Mouse (Mus musculus) thymus, postnatal 10 days (tissue): ENCODE data around the gene Atp4b.

Experiments used
- DNase-seq, 2 experiments: peaks; one replicate each; pipeline ENCODE4 v3.0.0; 2021; ENCODE audit warnings: low spot score in 2 of 2

The Atp4b gene

DNA sequence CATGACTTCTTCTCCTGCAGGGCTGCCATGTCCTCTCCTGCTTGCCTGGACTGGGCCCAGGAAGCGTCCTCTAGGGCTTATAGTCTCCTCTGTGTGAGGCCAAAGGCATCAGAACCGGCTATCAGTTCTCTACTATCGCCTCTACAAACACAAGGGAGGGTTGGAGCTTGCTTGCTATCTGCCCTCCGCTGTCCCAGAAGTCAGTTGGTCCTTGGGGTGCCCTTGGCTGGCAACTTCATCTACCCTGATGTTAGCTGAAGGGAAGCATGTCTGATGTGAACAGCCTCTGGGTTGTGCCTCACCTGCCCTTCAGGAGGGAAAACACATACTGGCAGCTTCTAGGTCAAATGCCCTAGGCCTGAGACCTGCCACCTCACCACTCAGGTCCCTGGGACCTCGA is at the start of gene Atp4b:
Gene Atp4b (minus strand): TSS at position 101 of the 400 bp plus-strand sequence.
- no peak for DNase-seq

DNA sequence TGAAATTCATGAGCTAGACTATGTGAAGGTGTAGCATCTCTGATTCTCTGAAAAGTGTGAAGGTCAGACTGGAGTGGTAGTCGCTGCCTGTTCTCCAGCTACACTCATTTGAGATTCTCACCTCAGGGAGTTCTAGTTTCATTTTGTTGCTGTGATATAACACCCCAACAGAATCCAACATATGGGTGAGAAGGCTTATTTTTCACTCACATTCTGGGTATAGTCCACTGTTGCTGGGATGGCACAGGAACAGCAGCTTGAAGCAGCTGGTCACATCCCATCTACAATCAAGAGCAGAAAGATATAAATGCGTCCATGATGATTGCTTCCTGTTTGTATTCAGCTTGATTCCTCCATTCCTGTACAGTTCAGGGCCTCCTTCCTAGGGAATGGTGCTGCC is 45.5 kb upstream of the Atp4b start:
- no peak for DNase-seq

DNA sequence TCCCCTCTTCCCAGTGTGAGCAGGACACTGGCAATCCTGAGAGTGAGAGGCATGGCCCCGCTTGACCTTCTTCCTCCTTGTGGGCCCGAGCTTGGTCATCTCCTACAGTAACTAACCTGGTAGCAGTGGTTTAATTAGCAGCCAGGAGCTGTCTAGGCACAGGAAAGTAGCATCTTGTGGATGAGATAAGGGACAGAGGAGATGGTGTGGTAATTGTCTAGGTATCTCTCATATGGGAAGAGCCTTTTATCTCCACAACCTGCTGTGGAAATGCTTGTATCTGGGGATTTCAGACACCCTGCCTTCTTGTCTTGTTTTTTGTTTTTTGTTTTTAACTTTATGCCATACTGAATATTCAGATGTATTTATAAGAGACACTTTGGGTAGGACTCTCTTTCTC is 40.9 kb upstream of the Atp4b start:
- DNase-seq: no peak

DNA sequence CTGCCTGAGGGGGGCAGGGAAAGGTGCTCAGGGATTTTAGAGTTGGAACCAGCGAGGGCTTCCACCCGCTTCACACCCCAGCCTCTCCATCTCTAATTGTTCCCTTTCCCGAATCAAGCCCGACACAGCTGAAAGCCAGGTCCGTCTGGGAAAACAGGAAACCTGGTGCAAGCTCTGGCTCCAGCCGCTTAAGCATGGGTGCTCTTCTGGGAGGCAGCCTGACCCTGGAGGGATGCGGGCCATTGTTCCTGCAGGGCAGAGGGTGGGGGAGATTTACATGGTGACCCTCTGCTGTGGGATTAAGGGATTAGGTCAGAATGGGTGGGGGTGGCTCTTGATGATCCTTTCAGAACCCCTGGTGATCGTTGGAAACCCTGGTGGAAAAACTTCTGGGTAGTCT is 39.4 kb upstream of the Atp4b start:
- DNase-seq: no peak

DNA sequence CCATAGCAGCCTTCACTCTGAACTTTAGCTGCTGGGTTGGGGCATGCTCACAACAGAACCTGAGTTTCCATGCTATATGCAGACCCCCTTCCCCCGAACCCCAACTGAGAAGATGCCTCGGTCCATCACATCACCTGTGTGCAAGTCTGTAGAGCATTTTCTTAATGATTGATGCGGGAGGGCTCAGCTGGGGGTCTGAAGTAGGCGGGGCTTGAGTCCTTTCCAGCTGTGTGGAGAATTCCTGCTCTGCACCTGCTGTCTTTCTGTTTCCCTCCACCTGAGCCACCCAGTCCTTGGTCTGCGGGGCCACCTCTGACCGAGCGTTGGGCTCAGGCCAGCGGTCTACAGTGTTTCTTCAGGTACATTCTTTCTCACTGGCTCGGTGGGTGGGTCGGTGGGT is 38.3 kb upstream of the Atp4b start, which contains the start of gene Tmem255b:
Gene Tmem255b (plus strand): TSS at position 301 of the 400 bp plus-strand sequence.
- DNase-seq: no peak

DNA sequence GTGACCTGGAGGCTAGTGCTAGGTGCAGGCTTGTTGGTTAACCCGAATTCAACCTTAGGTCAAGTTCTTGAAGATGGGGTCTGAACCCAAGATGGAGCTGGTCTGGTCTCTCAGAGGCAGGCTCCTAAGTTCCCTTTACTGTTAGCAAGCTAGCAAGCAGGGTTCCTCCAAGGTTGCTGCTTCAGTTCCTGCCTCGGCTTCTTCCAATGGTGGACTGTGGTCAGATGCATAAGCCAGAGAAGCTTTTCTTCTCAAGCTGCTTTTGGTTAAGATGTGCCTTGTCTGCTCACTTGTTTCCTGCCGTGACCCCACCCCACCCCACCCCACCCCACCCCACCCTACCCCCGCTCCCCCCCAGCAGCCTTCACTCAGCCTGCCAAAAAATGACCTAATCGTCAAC is 36.5 kb upstream of the Atp4b start:
- no peak for DNase-seq

DNA sequence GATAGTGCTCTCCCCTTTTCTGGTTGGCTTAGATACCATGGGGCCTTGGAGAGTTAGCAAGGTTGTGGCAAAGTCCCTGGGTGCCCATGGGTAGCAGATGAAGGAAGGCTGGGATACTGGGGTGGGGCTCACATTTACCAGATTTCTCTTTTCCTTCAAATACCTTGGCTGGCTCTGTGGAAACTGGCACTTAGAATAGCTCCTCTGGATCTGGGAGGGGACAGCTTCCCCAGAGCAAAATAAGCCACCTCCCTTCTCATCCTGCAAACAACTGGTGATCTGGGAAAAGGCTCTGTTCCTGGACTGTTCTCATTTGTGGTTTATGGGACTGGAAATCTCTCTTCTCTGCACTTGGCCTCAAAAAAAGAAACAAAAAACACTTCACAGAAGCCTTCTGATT is 34.2 kb upstream of the Atp4b start:
- DNase-seq: no peak

DNA sequence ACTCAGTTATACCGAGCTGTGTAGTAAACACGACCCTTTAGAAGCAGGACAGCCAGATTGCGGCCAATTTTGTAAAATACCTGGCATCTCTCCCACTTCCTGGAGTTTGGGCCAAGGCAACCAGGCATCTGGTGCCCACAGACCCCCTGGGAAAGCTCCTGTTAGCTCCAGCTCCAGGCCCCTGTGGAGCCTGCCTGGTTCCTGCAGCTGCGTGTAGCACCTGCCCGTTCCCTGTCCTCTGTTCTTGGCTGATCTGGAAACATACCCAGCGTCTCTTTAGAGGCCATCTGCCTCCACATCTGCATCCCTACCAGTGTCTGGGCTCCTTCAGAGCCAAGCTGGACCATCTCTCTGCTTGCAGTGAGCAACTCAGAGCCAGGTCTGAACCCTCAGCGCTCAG is 33.8 kb upstream of the Atp4b start:
- no peak for DNase-seq

DNA sequence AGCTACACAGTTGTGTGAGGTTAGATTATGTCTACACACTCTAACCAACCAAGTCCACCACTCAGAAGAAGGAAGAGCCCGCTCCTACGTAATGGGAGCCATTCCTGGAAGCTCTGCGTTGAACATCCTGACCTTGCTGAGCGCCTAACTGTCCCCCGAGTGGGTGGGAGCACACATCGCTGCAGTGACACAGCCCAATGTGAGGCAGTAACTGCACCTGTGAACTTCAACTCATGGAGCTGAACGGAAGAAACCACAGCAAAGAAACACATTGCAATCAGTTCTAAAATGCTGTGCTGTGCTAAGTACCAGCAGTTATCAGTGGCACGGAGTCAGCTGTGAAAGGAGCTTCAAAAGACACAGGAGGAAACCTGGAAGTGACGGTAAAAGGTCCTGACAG is 31.5 kb upstream of the Atp4b start:
- DNase-seq: peak; percentile 67 to 68

DNA sequence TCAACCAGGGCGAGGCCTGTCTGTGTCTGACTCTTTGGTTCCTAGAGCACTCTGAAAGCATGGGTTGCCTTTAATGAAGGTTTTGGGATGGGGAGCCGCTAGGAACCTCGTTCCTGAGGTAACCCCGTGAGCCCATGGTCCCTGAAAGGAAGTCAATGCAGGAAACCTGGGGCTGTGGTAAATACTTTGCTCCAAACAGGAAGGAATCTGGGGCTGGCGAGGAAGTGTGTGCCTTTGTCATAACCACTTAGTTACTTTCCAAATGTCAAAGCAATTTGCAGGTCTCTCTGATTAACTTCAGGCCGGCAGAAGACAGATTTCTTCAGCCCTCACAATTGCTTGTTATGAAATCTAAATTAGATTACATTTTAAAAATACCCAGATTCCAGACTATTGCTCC is 30.7 kb upstream of the Atp4b start:
- DNase-seq: no peak

DNA sequence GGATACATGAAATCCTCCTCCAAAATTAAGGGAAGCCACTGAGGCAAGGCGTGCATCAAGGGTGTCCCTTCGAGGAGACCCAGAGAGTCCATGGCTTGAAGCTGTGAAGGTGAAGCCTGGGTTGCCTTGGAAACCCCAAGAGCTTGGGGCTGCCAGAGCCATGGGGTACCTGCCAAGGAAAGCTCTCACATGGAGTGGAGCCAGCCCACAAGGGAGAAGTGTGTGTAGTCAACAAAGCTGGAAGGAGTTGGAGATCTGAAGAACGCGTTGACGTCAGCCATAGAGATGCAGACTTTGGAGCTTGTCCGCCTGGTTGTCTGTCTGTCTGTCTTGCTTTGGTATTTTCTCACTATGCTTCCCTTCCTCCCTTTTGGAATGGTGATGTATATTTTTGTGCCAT is 24.3 kb upstream of the Atp4b start:
- DNase-seq: no peak

DNA sequence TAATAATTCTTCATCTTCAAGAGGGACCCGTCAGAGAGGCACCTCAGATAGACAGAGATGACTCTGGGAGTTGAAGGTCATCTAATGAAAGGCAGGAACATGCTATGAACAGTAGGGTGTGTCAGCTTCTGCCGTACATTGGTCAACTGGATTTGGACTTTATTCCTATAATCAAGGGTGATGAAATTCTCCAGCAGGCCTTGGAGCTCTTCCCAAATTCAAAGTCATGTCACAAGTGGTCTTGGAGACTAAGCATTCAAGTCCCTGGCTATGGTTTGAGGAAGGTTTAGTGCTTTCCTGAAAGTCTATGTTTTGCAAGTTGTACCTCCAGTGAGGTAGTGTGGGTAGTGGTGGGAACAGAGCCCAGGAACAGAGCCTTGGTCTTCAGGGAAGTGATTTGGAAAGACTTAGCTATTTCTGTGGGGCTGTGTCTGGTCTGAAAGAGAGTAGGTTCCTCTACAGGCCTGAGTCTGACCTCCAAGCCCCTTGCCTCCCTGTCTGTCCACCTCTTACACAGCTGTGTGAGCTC is 22.6 kb upstream of the Atp4b start:
- DNase-seq: no peak

DNA sequence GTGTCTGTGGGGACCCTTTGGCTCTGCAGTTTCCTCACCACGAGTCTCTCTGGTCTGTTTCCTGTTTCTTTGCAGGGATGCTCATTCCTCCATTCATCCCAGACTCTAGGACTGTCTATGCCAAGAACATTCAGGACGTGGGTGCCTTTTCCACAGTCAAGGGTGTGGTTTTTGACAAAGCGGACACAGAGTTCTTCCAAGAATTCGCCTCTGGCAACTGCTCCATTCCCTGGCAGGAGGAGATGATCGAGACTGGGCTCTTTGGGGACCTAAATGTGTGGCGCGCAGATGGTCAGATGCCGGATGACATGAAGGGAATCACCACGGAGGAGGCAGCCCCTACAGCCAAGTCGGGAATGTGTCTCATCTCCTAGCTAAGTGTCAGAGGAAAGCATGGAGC is 19.3 kb upstream of the Atp4b start:
- no peak for DNase-seq

DNA sequence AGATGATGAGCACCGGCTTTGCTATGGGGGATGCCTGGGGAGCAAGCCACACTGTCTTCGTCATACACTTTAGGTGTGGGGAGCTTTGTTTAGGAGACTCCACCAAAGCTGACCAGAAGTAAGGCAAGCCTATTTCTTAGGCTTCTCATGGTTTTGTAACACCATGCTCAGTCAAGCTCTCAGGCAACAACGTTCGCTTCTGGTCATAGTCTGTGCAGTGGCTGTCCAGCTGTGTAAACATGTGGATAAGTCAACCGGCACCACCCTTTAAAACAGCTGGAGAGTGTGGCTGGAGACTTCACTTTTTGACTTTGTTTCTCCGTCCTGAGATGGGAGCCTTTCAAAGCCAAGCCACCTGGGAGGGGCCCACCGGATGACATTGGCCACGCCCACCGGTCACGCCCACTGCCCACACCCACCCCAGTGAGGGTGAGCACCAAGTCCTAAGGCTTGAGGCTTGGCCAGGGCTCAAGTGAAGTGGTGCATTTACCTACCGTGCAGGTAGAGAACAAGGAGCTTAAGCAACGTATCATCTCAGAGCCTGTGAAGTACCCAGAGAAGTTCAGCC is 17.3 kb upstream of the Atp4b start:
- DNase-seq: peak; percentile 29 to 38

DNA sequence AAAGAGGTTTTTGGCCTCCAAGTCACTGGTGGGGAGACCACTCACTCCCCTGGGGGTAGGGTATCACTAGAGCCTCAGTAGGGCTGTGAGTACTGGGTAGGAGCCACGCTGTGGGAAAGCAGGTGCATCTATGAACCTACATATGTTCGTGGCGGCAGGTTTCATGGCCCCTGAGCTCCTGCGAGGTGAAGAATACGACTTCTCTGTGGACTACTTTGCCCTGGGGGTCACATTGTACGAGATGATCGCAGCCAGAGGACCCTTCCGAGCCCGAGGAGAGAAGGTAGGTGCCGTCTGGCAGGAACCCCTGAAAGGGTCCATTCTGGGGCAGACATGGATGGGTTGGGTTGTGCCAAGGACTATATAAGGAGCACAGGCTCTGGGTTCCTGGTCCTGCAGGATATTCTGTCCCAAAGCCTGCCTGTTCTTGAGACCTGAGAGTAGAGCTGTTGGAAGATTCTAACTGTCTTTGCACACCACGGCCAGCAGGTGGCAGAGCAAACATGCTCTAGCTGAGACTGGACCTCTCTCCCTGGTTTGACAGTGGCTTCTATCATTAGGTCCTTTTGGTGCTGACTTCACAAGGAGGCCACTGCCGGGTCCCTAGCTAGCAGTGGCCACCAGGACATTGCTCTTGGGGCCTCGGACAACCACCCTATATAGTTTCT is 16.4 kb upstream of the Atp4b start:
- DNase-seq: peak; percentile 19 to 67

DNA sequence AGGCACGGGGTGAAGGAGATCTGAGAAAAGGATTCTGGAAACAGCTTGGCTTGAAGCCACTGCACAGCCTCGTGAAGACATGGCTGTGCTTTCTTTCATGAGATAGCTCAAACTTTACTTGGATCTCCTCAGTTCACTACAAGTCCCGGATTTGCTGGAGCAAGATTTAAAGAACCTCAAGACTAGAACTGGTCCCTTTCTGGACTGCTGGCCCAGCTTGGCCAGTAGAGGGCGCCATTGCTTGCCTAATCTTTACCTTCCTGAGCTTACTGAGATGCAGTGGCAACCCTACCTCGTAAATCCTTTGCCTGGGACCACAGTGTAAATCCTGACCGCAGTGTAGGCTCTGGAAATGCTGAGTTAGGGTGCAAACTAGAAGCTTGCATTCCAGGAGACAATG is 15.0 kb upstream of the Atp4b start:
- peak; percentile 44 to 78 for DNase-seq

DNA sequence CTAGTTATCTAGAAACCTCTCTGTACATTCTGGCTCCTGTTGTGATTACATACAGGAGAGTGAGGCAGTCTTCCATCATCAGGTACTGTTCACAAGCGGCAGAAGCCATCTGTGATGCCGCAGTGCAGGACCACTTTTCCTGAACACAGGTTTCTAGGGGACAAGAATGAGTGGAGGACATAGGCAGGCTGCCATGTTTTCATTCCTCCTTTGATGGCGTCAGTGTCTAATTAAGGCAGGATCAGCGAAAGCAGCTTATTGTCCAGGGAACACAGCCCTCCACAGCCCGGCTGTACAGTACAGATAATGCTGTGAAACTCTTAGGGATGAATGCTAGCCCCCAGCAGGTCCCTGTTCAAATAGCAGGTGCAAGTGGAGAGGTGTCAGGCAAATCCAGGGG is 9.4 kb upstream of the Atp4b start:
- DNase-seq: no peak

DNA sequence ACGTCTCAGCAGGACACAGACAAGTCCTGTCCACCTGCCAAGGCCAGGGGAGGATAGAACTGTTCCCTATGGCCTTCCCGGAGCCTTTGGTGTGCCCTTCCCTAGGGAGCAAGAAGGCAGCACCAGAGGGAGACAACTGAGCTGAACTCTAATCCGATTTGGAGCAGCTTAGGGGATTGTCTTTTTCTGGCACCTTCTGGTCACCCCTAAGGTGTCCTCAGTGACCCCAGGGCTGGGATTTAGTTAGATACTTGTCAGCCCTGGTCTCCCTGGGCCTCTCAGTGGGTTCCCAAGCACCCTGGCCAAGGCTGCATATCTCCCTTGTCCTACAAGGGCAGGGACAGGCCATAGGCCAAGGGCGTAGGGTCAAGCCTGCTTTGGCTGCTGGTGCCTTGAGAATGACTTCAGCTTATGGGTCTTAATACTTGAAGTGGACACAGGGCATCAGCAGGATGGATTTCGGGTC is 8.1 kb upstream of the Atp4b start, which contains the start of gene Grk1:
Gene Grk1 (plus strand): TSS at position 416 of the 466 bp plus-strand sequence.
- DNase-seq: no peak

DNA sequence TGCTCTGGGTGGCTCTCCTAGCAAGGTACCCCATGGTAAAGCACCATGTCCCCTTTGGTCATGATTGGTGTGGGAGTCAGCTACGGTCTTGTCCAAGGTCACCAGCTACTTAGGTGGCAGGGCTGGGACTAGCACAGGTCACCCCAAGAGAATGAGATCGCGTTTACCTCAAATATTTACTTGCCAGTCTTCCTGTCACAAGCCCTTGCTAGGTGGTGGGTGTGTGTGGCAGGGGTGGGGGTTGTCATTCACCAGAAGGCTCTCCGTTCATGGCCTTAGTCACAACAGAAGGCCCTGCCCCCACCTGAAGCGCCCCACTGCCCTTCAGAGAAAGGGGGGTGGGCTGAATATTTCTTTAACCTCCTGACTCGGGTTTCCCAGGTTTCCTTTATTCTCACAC is 6.9 kb upstream of the Atp4b start:
- DNase-seq: no peak

DNA sequence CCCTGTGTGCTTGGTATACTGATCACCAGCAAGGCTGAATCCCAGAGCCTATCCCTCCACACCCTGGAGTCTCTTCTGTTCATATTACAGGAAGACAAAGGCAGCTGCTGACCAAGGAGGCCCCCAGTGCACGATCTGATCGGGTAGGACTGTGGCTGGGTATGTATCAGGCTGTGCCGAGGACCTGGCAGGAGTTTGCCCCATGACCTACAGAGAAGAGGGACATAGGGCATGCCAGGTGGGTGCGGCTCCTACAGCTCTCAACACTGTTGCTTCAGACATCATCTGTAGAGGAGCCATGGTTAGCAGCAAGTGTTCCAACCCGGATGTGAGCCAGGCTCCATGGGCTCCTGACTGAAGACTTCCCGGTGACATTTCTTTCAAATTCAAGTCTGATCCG is 2.8 kb downstream of the Atp4b start:
- DNase-seq: no peak

DNA sequence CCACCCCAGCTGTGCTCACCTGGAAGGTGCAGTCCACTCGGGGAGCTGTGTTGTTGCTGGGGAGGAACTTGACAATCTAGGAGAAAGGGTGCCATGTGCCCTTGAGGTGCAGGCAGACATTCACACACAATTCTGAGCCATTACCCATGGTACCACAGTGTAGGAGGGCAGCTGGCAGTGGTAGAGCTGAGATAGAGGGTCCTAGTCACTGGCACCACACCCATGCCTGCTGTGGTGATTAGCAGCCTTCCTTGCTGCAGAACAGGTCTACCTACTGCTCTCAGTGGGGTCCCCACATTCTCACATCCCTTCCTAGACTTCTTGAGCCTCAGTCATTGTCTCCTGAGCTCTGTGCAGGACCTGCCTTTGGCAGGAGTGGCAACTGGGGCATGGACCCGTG is 7.9 kb downstream of the Atp4b start:
- no peak for DNase-seq

DNA sequence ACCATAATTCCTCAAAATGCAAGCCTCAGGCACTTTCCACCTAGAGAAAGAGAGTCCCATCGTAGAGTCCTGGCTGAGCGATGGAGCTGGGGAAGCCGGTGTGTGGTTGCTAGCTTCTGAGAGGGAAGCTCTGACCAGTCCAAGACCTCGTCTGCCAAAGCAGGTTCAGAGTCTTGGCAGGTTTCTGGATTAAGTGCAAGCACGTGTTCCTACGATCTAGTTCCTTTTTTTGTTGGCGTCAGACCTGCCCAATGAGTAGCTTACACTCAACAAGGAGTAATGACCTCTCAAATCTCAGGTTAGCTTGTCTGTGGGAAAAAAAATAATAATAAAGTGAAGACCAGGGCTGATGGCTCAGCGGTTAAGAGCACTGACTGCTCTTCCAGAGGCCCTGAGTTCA is 8.9 kb downstream of the Atp4b start:
- no peak for DNase-seq

DNA sequence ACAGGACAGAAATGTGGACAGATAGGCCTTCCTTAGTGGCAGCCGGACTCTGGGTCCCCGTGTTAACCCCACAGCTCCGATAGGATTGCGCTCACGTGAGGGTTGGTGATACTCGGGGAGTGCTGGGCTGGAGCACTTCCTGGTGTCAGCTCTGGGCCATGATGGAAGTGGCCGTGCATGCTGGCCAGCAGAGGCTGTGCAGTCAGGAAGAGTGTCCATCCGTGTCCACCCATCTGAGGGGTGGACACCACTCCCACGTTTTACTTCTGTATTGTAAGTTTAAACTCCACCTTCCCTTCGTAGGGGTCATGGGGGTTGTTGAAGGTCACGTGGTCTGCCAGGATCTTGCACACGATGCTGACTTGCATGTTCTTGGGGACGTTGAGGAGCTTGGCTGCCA is 10.3 kb downstream of the Atp4b start:
- DNase-seq: no peak

DNA sequence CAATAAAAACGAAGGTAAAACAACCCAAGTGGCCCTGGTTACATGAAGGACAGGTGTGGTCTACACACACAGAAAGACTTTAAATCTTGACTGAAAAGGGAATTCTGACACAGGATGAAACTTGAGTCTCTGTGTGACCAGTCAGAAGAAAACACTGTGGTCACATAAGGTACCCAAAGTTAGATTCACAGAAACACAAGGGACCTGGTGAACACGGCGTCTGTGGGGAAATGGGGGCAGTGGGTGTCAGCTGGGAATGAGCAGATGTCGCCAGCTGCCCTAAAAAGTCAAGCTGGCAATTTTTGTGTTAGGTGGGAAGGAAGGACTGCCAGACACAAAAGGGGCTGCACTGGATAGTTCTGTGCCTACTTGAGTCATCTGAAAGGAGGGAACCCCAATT is 13.6 kb downstream of the Atp4b start:
- DNase-seq: no peak
